Mouse (Mus musculus) liver, embryonic 14.5 days (tissue): ENCODE results near the gene Gm5105. TPM values are rescaled to one million over a fixed set of nuclear protein-coding genes. Genes with fewer than 3 reads are reported as not detected.

Experiments
- ATAC-seq: fragments of 200-750 bp; cut with Nextera tagmentation; 2 replicates; pipeline ENCODE4 v1.8.0; 2017; ENCODE audit warnings: moderate number of reproducible peaks, mild to moderate bottlenecking, moderate library complexity; ENCODE audit not compliant: insufficient read depth
- DNase-seq, 3 experiments: peaks; one replicate each; pipeline ENCODE4 v3.0.0-alpha.2; 2012 to 2013; ENCODE audit warnings: low read depth in 3 of 3, low spot score in 3 of 3
- H3K27ac ChIP-seq: fragments of 300-500 bp; sonication (generic); 2 replicates; pipeline ENCODE4 v1.5.1; 2014; ENCODE audit warnings: moderate library complexity, mild to moderate bottlenecking, control low read depth, inconsistent platforms
- H3K27me3 ChIP-seq: fragments of 300-500 bp; sonication (generic); 2 replicates; pipeline ENCODE4 v1.6.1; 2014; ENCODE audit warnings: mild to moderate bottlenecking, low read length, moderate library complexity; ENCODE audit not compliant: control insufficient read depth, insufficient read depth
- H3K36me3 ChIP-seq: fragments of 300-500 bp; sonication (generic); replicated peaks from 2 replicates; pipeline ENCODE4 v1.6.1; 2014; ENCODE audit warnings: low read depth; ENCODE audit not compliant: control insufficient read depth, insufficient read depth
- H3K4me1 ChIP-seq, 2 experiments: fragments of 200-500 bp in 1 of 2; fragments of 300-500 bp in 1 of 2; sonication (generic) in 1 of 2; replicated peaks; 2 replicates each; pipeline ENCODE4 v1.6.1; 2012 to 2014; ENCODE audit warnings: antibody characterized with exemption in 1 of 2, inconsistent platforms in 1 of 2, low read length in 1 of 2; ENCODE audit not compliant: control insufficient read depth in 2 of 2, insufficient read depth in 2 of 2
- H3K4me2 ChIP-seq: fragments of 300-500 bp; sonication (generic); 2 replicates; pipeline ENCODE4 v1.6.1; 2014; ENCODE audit warnings: low read depth, mild to moderate bottlenecking, control low read depth, moderate library complexity
- H3K4me3 ChIP-seq, 2 experiments: fragments of 200-500 bp in 1 of 2; fragments of 300-500 bp in 1 of 2; sonication (generic) in 1 of 2; 2 replicates each; pipeline ENCODE4 v1.5.1; 2012 to 2014; ENCODE audit warnings: low read depth in 2 of 2, low read length in 2 of 2, mild to moderate bottlenecking in 2 of 2, control low read depth in 1 of 2, inconsistent platforms in 1 of 2, moderate library complexity in 1 of 2; ENCODE audit not compliant: insufficient read depth in 1 of 2
- H3K9ac ChIP-seq: fragments of 300-500 bp; sonication (generic); replicated peaks from 2 replicates; pipeline ENCODE4 v1.6.1; 2014; ENCODE audit warnings: mild to moderate bottlenecking, control low read depth, moderate library complexity
- H3K9me3 ChIP-seq: fragments of 300-500 bp; sonication (generic); 2 replicates; pipeline ENCODE4 v1.6.1; 2016; ENCODE audit warnings: low read length, mixed read lengths; ENCODE audit not compliant: control insufficient read depth
- CTCF ChIP-seq: IDR thresholded peaks from 2 replicates; pipeline ENCODE4 v1.5.1; 2016; ENCODE audit warnings: antibody characterized with exemption, low read depth, control low read depth
- EP300 ChIP-seq: IDR thresholded peaks from 2 replicates; pipeline ENCODE4 v1.6.1; 2016; ENCODE audit warnings: antibody characterized with exemption, low read depth
- WGBS: fragments of 180-500 bp; shearing (Covaris S2); extraction: QIAGEN DNeasy Blood & Tissue Kit; methylation state at CpG from one replicate; pipeline ENCODE4 v1.1.7; 2014; ENCODE audit not compliant: insufficient replicate concordance; 5-methylcytosine and 5-hydroxymethylcytosine counted together
- polyA plus RNA-seq, 2 experiments: library from polyadenylated mRNA; depleted of rRNA in 1 of 2; stranded (reverse) in 1 of 2; unstranded in 1 of 2; fragments of >200 nt; fragmentation: Nextera tagmentation in 1 of 2; extraction: Ambion mirVana in 1 of 2; gene quantifications; 2 replicates each; pipeline versions ENCODE4 v1.2.1 to v1.2.3; 2012 to 2014

The Gm5105 gene
- polyA plus RNA-seq (2012; rRNA removed): 0.02 TPM in 1 of 2 replicates, not detected in the other
- polyA plus RNA-seq (2014; fragmentation: Nextera tagmentation; extraction: Ambion mirVana): not detected in 2 replicates

GRCm38 (mm10) chr3:138067288-138067687, at the start of gene Gm5105:
Gm5105 (minus strand) TSS chr3:138067388.
- ATAC-seq (no peak), DNase-seq (no peak)
- Histone ChIP-seq H3K9me3 (no peaks in the 10 kb centered on the region), H3K4me2 (no peak within 1 kb of the TSS), H3K27ac (no peak within 1 kb of the TSS), H3K4me1 (no peaks in the 10 kb centered on the region), H3K4me3 (no peak within 1 kb of the TSS), H3K9ac (no peak within 1 kb of the TSS), H3K27me3 (no peaks in the 10 kb centered on the region), H3K36me3 (no peaks in the 10 kb centered on the region)
- TF ChIP-seq CTCF: no peak
- TF ChIP-seq EP300: no peak
- WGBS: 75% methylated on average over 12 of the region's 12 CpGs

GRCm38 (mm10) chr3:138116871-138117270, 49.7 kb upstream of the Gm5105 start:
- Histone ChIP-seq H3K27me3 (no peaks in the 10 kb centered on the region), H3K9me3 (no peaks in the 10 kb centered on the region), H3K9ac (no peak overlapping the region), H3K4me3 (no peak overlapping the region), H3K4me1 (no peaks in the 10 kb centered on the region), H3K36me3 (no peaks in the 10 kb centered on the region), H3K4me2 (no peak overlapping the region), H3K27ac (no peak overlapping the region)
- DNase-seq: no peak
- WGBS: 69% methylated on average over 4 of the region's 4 CpGs
- TF ChIP-seq CTCF (no peak), EP300 (no peak)
- no peak for ATAC-seq

- WGBS: 77% methylated on average over 17 of the region's 17 CpGs
- no peaks in the 10 kb centered on the region for H3K9me3 ChIP-seq
- H3K36me3 ChIP-seq: no peaks in the 10 kb centered on the region
- no peaks in the 10 kb centered on the region for H3K27me3 ChIP-seq
- ATAC-seq: no peak
- no peak overlapping the region for H3K4me3 ChIP-seq
- DNase-seq: no peak
- TF ChIP-seq EP300 (no peak), CTCF (no peak)
- H3K4me2 ChIP-seq: no peak overlapping the region
- no peaks in the 10 kb centered on the region for H3K4me1 ChIP-seq
- H3K27ac ChIP-seq: no peak overlapping the region
- no peak overlapping the region for H3K9ac ChIP-seq
These were observed 46.9 kb upstream of the Gm5105 start for GRCm38 (mm10) chr3:138114106-138114505.

GRCm38 (mm10) chr3:138110910-138111782, 44.0 kb upstream of the Gm5105 start:
- H3K27ac ChIP-seq: no peak overlapping the region
- H3K27me3 ChIP-seq: no peaks in the 10 kb centered on the region
- WGBS: 69% methylated on average over 19 of the region's 19 CpGs
- H3K4me1 ChIP-seq: no peaks in the 10 kb centered on the region
- ATAC-seq: peak; percentile 28
- H3K9me3 ChIP-seq: no peaks in the 10 kb centered on the region
- DNase-seq: no peak
- TF ChIP-seq CTCF (no peak), EP300 (no peak)
- no peak overlapping the region for H3K9ac ChIP-seq
- no peak overlapping the region for H3K4me2 ChIP-seq
- no peaks in the 10 kb centered on the region for H3K36me3 ChIP-seq
- no peak overlapping the region for H3K4me3 ChIP-seq

GRCm38 (mm10) chr3:138106887-138107286, 39.7 kb upstream of the Gm5105 start:
- no peak for TF ChIP-seq CTCF
- no peaks in the 10 kb centered on the region for H3K36me3 ChIP-seq
- H3K27me3 ChIP-seq: no peaks in the 10 kb centered on the region
- H3K4me1 ChIP-seq: no peaks in the 10 kb centered on the region
- no peak overlapping the region for H3K27ac ChIP-seq
- ATAC-seq (no peak; the same call in 1 of the 2 replicates), DNase-seq (no peak)
- H3K4me2 ChIP-seq: no peak overlapping the region
- H3K9me3 ChIP-seq: no peaks in the 10 kb centered on the region
- H3K4me3 ChIP-seq: no peak overlapping the region
- no peak overlapping the region for H3K9ac ChIP-seq
- 86% methylated on average over 10 of the region's 10 CpGs for WGBS
